Mouse (Mus musculus) heart, embryonic 12.5 days (tissue): Measurements from ENCODE around the gene Meltf. TPM values are rescaled to one million over a fixed set of nuclear protein-coding genes. Genes with fewer than 3 reads are reported as not detected.

Source experiments
- ATAC-seq: fragments of 200-750 bp; cut with Nextera tagmentation; 2 replicates; pipeline ENCODE4 v1.8.0; 2017; ENCODE audit warnings: moderate TSS enrichment, moderate library complexity; ENCODE audit not compliant: insufficient number of reproducible peaks, low FRiP score
- H3K27ac ChIP-seq: fragments of 300-500 bp; sonication (generic); 2 replicates; pipeline ENCODE4 v1.5.1; 2016; ENCODE audit warnings: mild to moderate bottlenecking, moderate library complexity; ENCODE audit not compliant: poor library complexity, severe bottlenecking
- H3K27me3 ChIP-seq: fragments of 300-500 bp; sonication (generic); replicated peaks from 2 replicates; pipeline ENCODE4 v1.6.1; 2016; ENCODE audit warnings: mild to moderate bottlenecking, moderate library complexity
- H3K36me3 ChIP-seq: fragments of 300-500 bp; sonication (generic); 2 replicates; pipeline ENCODE4 v1.6.1; 2016; ENCODE audit warnings: mild to moderate bottlenecking, moderate library complexity
- H3K4me1 ChIP-seq: fragments of 300-500 bp; sonication (generic); replicated peaks from 2 replicates; pipeline ENCODE4 v1.6.1; 2016; ENCODE audit warnings: mild to moderate bottlenecking
- H3K4me2 ChIP-seq: fragments of 300-500 bp; sonication (generic); 2 replicates; pipeline ENCODE4 v1.6.1; 2016; ENCODE audit warnings: mild to moderate bottlenecking, moderate library complexity
- H3K4me3 ChIP-seq: fragments of 300-500 bp; sonication (generic); 2 replicates; pipeline ENCODE4 v1.5.1; 2016; ENCODE audit warnings: mild to moderate bottlenecking
- H3K9ac ChIP-seq: fragments of 300-500 bp; sonication (generic); 2 replicates; pipeline ENCODE4 v1.6.1; 2016; ENCODE audit warnings: mild to moderate bottlenecking, moderate library complexity
- H3K9me3 ChIP-seq: fragments of 300-500 bp; sonication (generic); replicated peaks from 2 replicates; pipeline ENCODE4 v1.6.1; 2016; ENCODE audit warnings: mild to moderate bottlenecking, moderate library complexity
- WGBS: fragments of 180-500 bp; shearing (Covaris S2); methylation state at CpG from one replicate; pipeline ENCODE4 v1.1.7; 2016; 5-methylcytosine and 5-hydroxymethylcytosine counted together
- polyA plus RNA-seq: library from polyadenylated mRNA; unstranded; fragments of >200 nt; fragmentation: Nextera tagmentation; extraction: Ambion mirVana; gene quantifications from 2 replicates; pipeline ENCODE4 v1.2.1, GENCODE M21; 2016

Gene Meltf
- polyA plus RNA-seq, 1 experiment from 2014 or later, result 0.15 TPM

- ATAC-seq, result peak; percentile 54; the same call in 1 of the 2 replicates
Measured at GRCm38 (mm10) chr16:31896971-31897774, 18.6 kb downstream of the Meltf start.

GRCm38 (mm10) chr16:31898546-31899326, 20.1 kb downstream of the Meltf start:
- H3K36me3 ChIP-seq, result no peaks in the 10 kb centered on the region
- H3K9ac ChIP-seq, result no peak overlapping the region
- no peak for ATAC-seq
- H3K4me2 ChIP-seq, result no peak overlapping the region
- peaks cover 9% of the 10 kb centered on the region for H3K9me3 ChIP-seq
- H3K4me3 ChIP-seq, result no peak overlapping the region
- no peak overlapping the region for H3K27ac ChIP-seq
- no peaks in the 10 kb centered on the region for H3K27me3 ChIP-seq
- WGBS, result 78% methylated on average over 18 of the region's 18 CpGs
- H3K4me1 ChIP-seq, result peaks cover 8% of the 10 kb centered on the region; the same call in 1 of the 2 replicates

More at GRCm38 (mm10) chr16:31896971-31897774, 18.6 kb downstream of the Meltf start:
- H3K9ac ChIP-seq, result peak overlapping the region; percentile 28; the same call in 1 of the 2 replicates
- 16% methylated on average over 29 of the region's 29 CpGs for WGBS
- peaks cover 21% of the 10 kb centered on the region for H3K4me1 ChIP-seq
- peak overlapping the region; percentile 21 for H3K4me3 ChIP-seq
- H3K4me2 ChIP-seq, result peak overlapping the region; percentile 64
- no peak overlapping the region for H3K27ac ChIP-seq
- no peaks in the 10 kb centered on the region for H3K27me3 ChIP-seq
- H3K9me3 ChIP-seq, result peaks cover 9% of the 10 kb centered on the region
- no peaks in the 10 kb centered on the region for H3K36me3 ChIP-seq

- H3K9me3 ChIP-seq, result peaks cover 9% of the 10 kb centered on the region
- WGBS, result 55% methylated on average over 1 of the region's 1 CpGs
- H3K4me3 ChIP-seq, result no peak overlapping the region
- H3K27ac ChIP-seq, result no peak overlapping the region
- no peak overlapping the region for H3K9ac ChIP-seq
- no peak overlapping the region for H3K4me2 ChIP-seq
- 0 out of 2 replicates have a peak, but pooled peaks cover 3% of the 10 kb centered on the region for H3K27me3 ChIP-seq
- no peaks in the 10 kb centered on the region for H3K36me3 ChIP-seq
- ATAC-seq, result no peak
- peaks cover 19% of the 10 kb centered on the region for H3K4me1 ChIP-seq
Measured at GRCm38 (mm10) chr16:31901886-31902285, 23.3 kb downstream of the Meltf start.

- Histone ChIP-seq H3K4me1 (peaks cover 13% of the 10 kb centered on the region), H3K27ac (no peak overlapping the region), H3K4me3 (no peak overlapping the region), H3K27me3 (0 out of 2 replicates have a peak, but pooled peaks cover 3% of the 10 kb centered on the region), H3K9me3 (peaks cover 9% of the 10 kb centered on the region), H3K36me3 (no peaks in the 10 kb centered on the region), H3K4me2 (no peak overlapping the region), H3K9ac (no peak overlapping the region)
- 81% methylated on average over 8 of the region's 8 CpGs for WGBS
- no peak for ATAC-seq
Measured at GRCm38 (mm10) chr16:31903239-31903638, 24.6 kb downstream of the Meltf start.

GRCm38 (mm10) chr16:31905331-31905730, 26.7 kb downstream of the Meltf start:
- WGBS, result 74% methylated on average over 4 of the region's 4 CpGs
- Histone ChIP-seq H3K9ac (no peak overlapping the region), H3K4me2 (no peak overlapping the region), H3K27me3 (0 out of 2 replicates have a peak, but pooled peaks cover 3% of the 10 kb centered on the region), H3K4me3 (no peak overlapping the region), H3K27ac (no peak overlapping the region), H3K4me1 (peaks cover 14% of the 10 kb centered on the region), H3K36me3 (no peaks in the 10 kb centered on the region), H3K9me3 (peaks cover under 1% of the 10 kb centered on the region; the same call in 1 of the 2 replicates)
- 0 out of 2 replicates have a peak, but pooled peaks have one; percentile 11 for ATAC-seq

- peaks cover 15% of the 10 kb centered on the region for H3K4me1 ChIP-seq
- H3K27ac ChIP-seq, result no peak overlapping the region
- ATAC-seq, result peak; percentile 55; the same call in 1 of the 2 replicates
- H3K4me3 ChIP-seq, result peak overlapping the region; percentile 43
- H3K4me2 ChIP-seq, result peak overlapping the region; percentile 72
- 0 out of 2 replicates have a peak overlapping the region, but pooled peaks have one; percentile 43 for H3K9ac ChIP-seq
- 0 out of 2 replicates have a peak, but pooled peaks cover 3% of the 10 kb centered on the region for H3K27me3 ChIP-seq
- H3K36me3 ChIP-seq, result no peaks in the 10 kb centered on the region
- H3K9me3 ChIP-seq, result no peaks in the 10 kb centered on the region
- 26% methylated on average over 20 of the region's 20 CpGs for WGBS
Measured at GRCm38 (mm10) chr16:31905891-31906825, 27.5 kb downstream of the Meltf start.

GRCm38 (mm10) chr16:31906896-31907295, 28.3 kb downstream of the Meltf start:
- Histone ChIP-seq H3K36me3 (no peaks in the 10 kb centered on the region), H3K27ac (no peak overlapping the region), H3K4me3 (peak overlapping the region; percentile 43), H3K27me3 (0 out of 2 replicates have a peak, but pooled peaks cover 3% of the 10 kb centered on the region), H3K4me1 (peaks cover 15% of the 10 kb centered on the region), H3K9me3 (no peaks in the 10 kb centered on the region), H3K9ac (0 out of 2 replicates have a peak overlapping the region, but pooled peaks have one; percentile 43), H3K4me2 (peak overlapping the region; percentile 72)
- ATAC-seq, result no peak; the same call in 1 of the 2 replicates
- WGBS, result 4% methylated on average over 9 of the region's 9 CpGs

- no peak overlapping the region for H3K4me3 ChIP-seq
Measured at GRCm38 (mm10) chr16:31908959-31909358, 30.3 kb downstream of the Meltf start.

GRCm38 (mm10) chr16:31910281-31910847, 31.8 kb downstream of the Meltf start:
- 50% methylated on average over 10 of the region's 10 CpGs for WGBS
- no peak overlapping the region for H3K27ac ChIP-seq
- no peak overlapping the region for H3K4me2 ChIP-seq
- no peak overlapping the region for H3K4me3 ChIP-seq
- no peak overlapping the region for H3K9ac ChIP-seq
- peaks cover 15% of the 10 kb centered on the region for H3K4me1 ChIP-seq
- ATAC-seq, result no peak
- no peaks in the 10 kb centered on the region for H3K27me3 ChIP-seq
- no peaks in the 10 kb centered on the region for H3K36me3 ChIP-seq
- H3K9me3 ChIP-seq, result no peaks in the 10 kb centered on the region

More at GRCm38 (mm10) chr16:31908959-31909358, 30.3 kb downstream of the Meltf start:
- Histone ChIP-seq H3K36me3 (no peaks in the 10 kb centered on the region), H3K27me3 (0 out of 2 replicates have a peak, but pooled peaks cover 3% of the 10 kb centered on the region), H3K4me2 (peak overlapping the region; percentile 27), H3K9ac (no peak overlapping the region), H3K27ac (no peak overlapping the region), H3K9me3 (no peaks in the 10 kb centered on the region), H3K4me1 (peaks cover 15% of the 10 kb centered on the region)
- 53% methylated on average over 11 of the region's 11 CpGs for WGBS
- no peak for ATAC-seq

GRCm38 (mm10) chr16:31917776-31918175, 39.2 kb downstream of the Meltf start:
- H3K4me3 ChIP-seq, result no peak overlapping the region
- no peak overlapping the region for H3K4me2 ChIP-seq
- peak overlapping the region; percentile 53; the same call in 1 of the 2 replicates for H3K9ac ChIP-seq
- ATAC-seq, result no peak
- WGBS, result 64% methylated on average over 11 of the region's 11 CpGs
- no peaks in the 10 kb centered on the region for H3K36me3 ChIP-seq
- no peaks in the 10 kb centered on the region; the same call in 1 of the 2 replicates for H3K9me3 ChIP-seq
- peaks cover 13% of the 10 kb centered on the region; the same call in 1 of the 2 replicates for H3K27me3 ChIP-seq
- H3K4me1 ChIP-seq, result no peaks in the 10 kb centered on the region; the same call in 1 of the 2 replicates
- H3K27ac ChIP-seq, result no peak overlapping the region
